Mouse (Mus musculus): Measurements from ENCODE around the gene Mixl1. TPM values are rescaled to one million over a fixed set of nuclear protein-coding genes. Genes with fewer than 3 reads are reported as not detected.
A peak's percentile ranks its signal among the peaks of the same experiment; 100 is the strongest.

Gene Mixl1
- polyA plus RNA-seq (2016; fragmentation: Nextera tagmentation; extraction: Ambion mirVana): 0.18 and 0.20 TPM in 2 replicates

GRCm38 (mm10) chr1:180696626-180697352, at the start of gene Mixl1:
Gene Mixl1 (minus strand): TSS chr1:180697034.
- WGBS: under 1% methylated on average over 71 of the region's 79 CpGs

GRCm38 (mm10) chr1:180729231-180729630, 32.4 kb upstream of the Mixl1 start:
- ATAC-seq (ENCODE audit: insufficient number of reproducible peaks, insufficient read depth, low FRiP score, low TSS enrichment, low read depth): no peak
- 97% methylated on average over 3 of the region's 3 CpGs for WGBS
- Histone ChIP-seq H3K4me1 (replicated peaks) (peaks cover 23% of the 10 kb centered on the region), H3K36me3 (peaks cover 10% of the 10 kb centered on the region; the same call in 1 of the 2 replicates), H3K27ac (no peak overlapping the region), H3K9me3 (no peaks in the 10 kb centered on the region), H3K27me3 (no peaks in the 10 kb centered on the region), H3K4me3 (replicated peaks) (no peak overlapping the region), H3K4me2 (no peak overlapping the region), H3K9ac (replicated peaks) (no peak overlapping the region)

More at GRCm38 (mm10) chr1:180696626-180697352, at the start of gene Mixl1:
- peak; percentile 59 for ATAC-seq (ENCODE audit: insufficient number of reproducible peaks, insufficient read depth, low FRiP score, low TSS enrichment, low read depth)
- Histone ChIP-seq H3K4me1 (replicated peaks) (peaks cover 9% of the 10 kb centered on the region; the same call in 1 of the 2 replicates), H3K9me3 (no peaks in the 10 kb centered on the region), H3K4me3 (replicated peaks) (peak within 1 kb of the TSS; percentile 53), H3K27me3 (peaks cover 62% of the 10 kb centered on the region), H3K9ac (replicated peaks) (peak within 1 kb of the TSS; percentile 50), H3K36me3 (peaks cover 9% of the 10 kb centered on the region), H3K4me2 (peak within 1 kb of the TSS; percentile 78), H3K27ac (no peak within 1 kb of the TSS)

- H3K27ac ChIP-seq: peak overlapping the region; percentile 94
- H3K4me1 ChIP-seq (replicated peaks): peaks cover 23% of the 10 kb centered on the region
- no peaks in the 10 kb centered on the region for H3K9me3 ChIP-seq
- ATAC-seq (ENCODE audit: insufficient number of reproducible peaks, insufficient read depth, low FRiP score, low TSS enrichment, low read depth): peak; percentile 28
- no peaks in the 10 kb centered on the region for H3K36me3 ChIP-seq
- WGBS: 0% methylated on average over 36 of the region's 42 CpGs
- peak overlapping the region; percentile 97 for H3K9ac ChIP-seq (replicated peaks)
- H3K27me3 ChIP-seq: no peaks in the 10 kb centered on the region
- peak overlapping the region; percentile 81 for H3K4me2 ChIP-seq
- H3K4me3 ChIP-seq (replicated peaks): peak overlapping the region; percentile 100
These were observed 29.3 kb upstream of the Mixl1 start for GRCm38 (mm10) chr1:180726183-180726582.

- H3K27me3 ChIP-seq: no peaks in the 10 kb centered on the region
- no peaks in the 10 kb centered on the region for H3K36me3 ChIP-seq
- peak within 1 kb of the TSS; percentile 94 for H3K27ac ChIP-seq
- peak; percentile 93 for ATAC-seq (ENCODE audit: insufficient number of reproducible peaks, insufficient read depth, low FRiP score, low TSS enrichment, low read depth)
- under 1% methylated on average over 52 of the region's 52 CpGs for WGBS
- no peaks in the 10 kb centered on the region for H3K9me3 ChIP-seq
- peak within 1 kb of the TSS; percentile 81 for H3K4me2 ChIP-seq
- peak within 1 kb of the TSS; percentile 100 for H3K4me3 ChIP-seq (replicated peaks)
- peak within 1 kb of the TSS; percentile 97 for H3K9ac ChIP-seq (replicated peaks)
- peaks cover 23% of the 10 kb centered on the region for H3K4me1 ChIP-seq (replicated peaks)
These were observed 28.9 kb upstream of the Mixl1 start, which contains the start of gene Acbd3 for GRCm38 (mm10) chr1:180725704-180726179. Gene Acbd3 (plus strand): TSS chr1:180726043.

- no peak for ATAC-seq (ENCODE audit: insufficient number of reproducible peaks, insufficient read depth, low FRiP score, low TSS enrichment, low read depth)
- H3K4me3 ChIP-seq (replicated peaks): no peak overlapping the region
- H3K4me1 ChIP-seq (replicated peaks): peaks cover 19% of the 10 kb centered on the region
- no peak overlapping the region for H3K4me2 ChIP-seq
- H3K27ac ChIP-seq: no peak overlapping the region
- H3K9me3 ChIP-seq: no peaks in the 10 kb centered on the region
- no peak overlapping the region for H3K9ac ChIP-seq (replicated peaks)
- H3K27me3 ChIP-seq: no peaks in the 10 kb centered on the region
- no peaks in the 10 kb centered on the region for H3K36me3 ChIP-seq
- 35% methylated on average over 1 of the region's 1 CpGs for WGBS
These were observed 26.9 kb upstream of the Mixl1 start for GRCm38 (mm10) chr1:180723701-180724238.

GRCm38 (mm10) chr1:180722608-180723007, 25.8 kb upstream of the Mixl1 start:
- Histone ChIP-seq H3K9ac (replicated peaks) (no peak overlapping the region), H3K9me3 (no peaks in the 10 kb centered on the region), H3K4me3 (replicated peaks) (no peak overlapping the region), H3K4me2 (no peak overlapping the region), H3K27ac (no peak overlapping the region), H3K36me3 (no peaks in the 10 kb centered on the region), H3K4me1 (replicated peaks) (peaks cover 15% of the 10 kb centered on the region), H3K27me3 (no peaks in the 10 kb centered on the region)
- 30% methylated on average over 1 of the region's 1 CpGs for WGBS
- ATAC-seq (ENCODE audit: insufficient number of reproducible peaks, insufficient read depth, low FRiP score, low TSS enrichment, low read depth): no peak

- H3K9me3 ChIP-seq: no peaks in the 10 kb centered on the region
- H3K4me2 ChIP-seq: no peak overlapping the region
- H3K27ac ChIP-seq: no peak overlapping the region
- no peaks in the 10 kb centered on the region for H3K36me3 ChIP-seq
- ATAC-seq (ENCODE audit: insufficient number of reproducible peaks, insufficient read depth, low FRiP score, low TSS enrichment, low read depth): no peak
- H3K9ac ChIP-seq (replicated peaks): no peak overlapping the region
- H3K27me3 ChIP-seq: no peaks in the 10 kb centered on the region
- peaks cover 4% of the 10 kb centered on the region for H3K4me1 ChIP-seq (replicated peaks)
- WGBS: 45% methylated on average over 5 of the region's 5 CpGs
- no peak overlapping the region for H3K4me3 ChIP-seq (replicated peaks)
These were observed 23.3 kb upstream of the Mixl1 start for GRCm38 (mm10) chr1:180719951-180720689.

- 85% methylated on average over 6 of the region's 6 CpGs for WGBS
- Histone ChIP-seq H3K9ac (replicated peaks) (no peak overlapping the region), H3K36me3 (no peaks in the 10 kb centered on the region), H3K4me3 (replicated peaks) (no peak overlapping the region), H3K4me2 (no peak overlapping the region), H3K4me1 (replicated peaks) (no peaks in the 10 kb centered on the region), H3K27me3 (no peaks in the 10 kb centered on the region), H3K9me3 (no peaks in the 10 kb centered on the region), H3K27ac (no peak overlapping the region)
- ATAC-seq (ENCODE audit: insufficient number of reproducible peaks, insufficient read depth, low FRiP score, low TSS enrichment, low read depth): no peak
These were observed 22.6 kb upstream of the Mixl1 start for GRCm38 (mm10) chr1:180719483-180719882.

- Histone ChIP-seq H3K36me3 (no peaks in the 10 kb centered on the region), H3K9me3 (no peaks in the 10 kb centered on the region), H3K27ac (no peak overlapping the region), H3K27me3 (no peaks in the 10 kb centered on the region), H3K4me3 (replicated peaks) (no peak overlapping the region), H3K9ac (replicated peaks) (no peak overlapping the region), H3K4me1 (replicated peaks) (no peaks in the 10 kb centered on the region), H3K4me2 (no peak overlapping the region)
- ATAC-seq (ENCODE audit: insufficient number of reproducible peaks, insufficient read depth, low FRiP score, low TSS enrichment, low read depth): no peak
- 77% methylated on average over 5 of the region's 5 CpGs for WGBS
These were observed 21.9 kb upstream of the Mixl1 start for GRCm38 (mm10) chr1:180718756-180719155.

- Histone ChIP-seq H3K4me1 (replicated peaks) (no peaks in the 10 kb centered on the region), H3K9me3 (no peaks in the 10 kb centered on the region), H3K4me3 (replicated peaks) (no peak overlapping the region), H3K36me3 (no peaks in the 10 kb centered on the region), H3K27me3 (no peaks in the 10 kb centered on the region; the same call in 1 of the 2 replicates), H3K27ac (no peak overlapping the region), H3K9ac (replicated peaks) (no peak overlapping the region), H3K4me2 (no peak overlapping the region)
- no peak for ATAC-seq (ENCODE audit: insufficient number of reproducible peaks, insufficient read depth, low FRiP score, low TSS enrichment, low read depth)
- 61% methylated on average over 14 of the region's 14 CpGs for WGBS
These were observed 12.3 kb upstream of the Mixl1 start for GRCm38 (mm10) chr1:180708935-180709776.

Data from limb, embryonic 12.5 days (tissue).